Mouse (Mus musculus): Measurements from ENCODE around the gene Cfap54. TPM values are rescaled to one million over a fixed set of nuclear protein-coding genes. Genes with fewer than 3 reads are reported as not detected.

Gene Cfap54
- polyA plus RNA-seq, 1 experiment: 0.01 TPM

- Histone ChIP-seq H3K79me2 (ENCODE audit: control insufficient read depth, insufficient read depth) (no peaks in the 10 kb centered on the region), H3K36me3 (ENCODE audit: control insufficient read depth, insufficient read depth) (no peaks in the 10 kb centered on the region), H3K4me3 (ENCODE audit: insufficient read depth, poor library complexity, severe bottlenecking) (no peak overlapping the region), H3K79me3 (ENCODE audit: low read depth) (no peaks in the 10 kb centered on the region), H3ac (ENCODE audit: control insufficient read depth, insufficient read length, low read depth) (no peak overlapping the region), H3K27me3 (ENCODE audit: control insufficient read depth, insufficient read depth, insufficient read length) (no peaks in the 10 kb centered on the region)
- TF ChIP-seq MYOG (IDR thresholded peaks at IDR 0.05; ENCODE audit: control insufficient read depth, extremely low read depth, insufficient read length) (no peak), CEBPB (IDR thresholded peaks at IDR 0.05; ENCODE audit: low read depth) (no peak), MYOD1 (IDR thresholded peaks at IDR 0.05; ENCODE audit: control insufficient read depth, insufficient read length, low read depth) (no peak), CTCF (IDR thresholded peaks at IDR 0.05; ENCODE audit: control insufficient read depth, insufficient read depth, insufficient read length) (no peak), FOSL1 (IDR thresholded peaks at IDR 0.05; ENCODE audit: insufficient read depth, low read length, poor library complexity, severe bottlenecking) (no peak), MAX (IDR thresholded peaks at IDR 0.05) (no peak), USF1 (IDR thresholded peaks at IDR 0.05; ENCODE audit: low read depth) (no peak)
Observed at GRCm38 (mm10) chr10:93105358-93105757, 23.9 kb upstream of the Cfap54 start.

GRCm38 (mm10) chr10:93104357-93104756 lies 22.9 kb upstream of the Cfap54 start:
- H3ac ChIP-seq (ENCODE audit: control insufficient read depth, insufficient read length, low read depth): no peak overlapping the region
- no peaks in the 10 kb centered on the region for H3K79me3 ChIP-seq (ENCODE audit: low read depth)
- no peak for TF ChIP-seq CTCF (IDR thresholded peaks at IDR 0.05; ENCODE audit: control insufficient read depth, insufficient read depth, insufficient read length)
- TF ChIP-seq MAX (IDR thresholded peaks at IDR 0.05): no peak
- no peak for TF ChIP-seq CEBPB (IDR thresholded peaks at IDR 0.05; ENCODE audit: low read depth)
- TF ChIP-seq MYOG (IDR thresholded peaks at IDR 0.05; ENCODE audit: control insufficient read depth, extremely low read depth, insufficient read length): no peak
- no peak for TF ChIP-seq FOSL1 (IDR thresholded peaks at IDR 0.05; ENCODE audit: insufficient read depth, low read length, poor library complexity, severe bottlenecking)
- TF ChIP-seq MYOD1 (IDR thresholded peaks at IDR 0.05; ENCODE audit: control insufficient read depth, insufficient read length, low read depth): no peak
- no peak for TF ChIP-seq USF1 (IDR thresholded peaks at IDR 0.05; ENCODE audit: low read depth)
- no peak overlapping the region for H3K4me3 ChIP-seq (ENCODE audit: insufficient read depth, poor library complexity, severe bottlenecking)
- H3K27me3 ChIP-seq (ENCODE audit: control insufficient read depth, insufficient read depth, insufficient read length): no peaks in the 10 kb centered on the region
- H3K79me2 ChIP-seq (ENCODE audit: control insufficient read depth, insufficient read depth): no peaks in the 10 kb centered on the region
- H3K36me3 ChIP-seq (ENCODE audit: control insufficient read depth, insufficient read depth): no peaks in the 10 kb centered on the region

- H3K27me3 ChIP-seq (ENCODE audit: control insufficient read depth, insufficient read depth, insufficient read length): no peaks in the 10 kb centered on the region
- H3ac ChIP-seq (ENCODE audit: control insufficient read depth, insufficient read length, low read depth): no peak overlapping the region
- no peak overlapping the region for H3K4me3 ChIP-seq (ENCODE audit: insufficient read depth, poor library complexity, severe bottlenecking)
- no peaks in the 10 kb centered on the region for H3K79me3 ChIP-seq (ENCODE audit: low read depth)
- no peaks in the 10 kb centered on the region for H3K36me3 ChIP-seq (ENCODE audit: control insufficient read depth, insufficient read depth)
- TF ChIP-seq MYOG (IDR thresholded peaks at IDR 0.05; ENCODE audit: control insufficient read depth, extremely low read depth, insufficient read length) (no peak), FOSL1 (IDR thresholded peaks at IDR 0.05; ENCODE audit: insufficient read depth, low read length, poor library complexity, severe bottlenecking) (no peak), CTCF (IDR thresholded peaks at IDR 0.05; ENCODE audit: control insufficient read depth, insufficient read depth, insufficient read length) (no peak), MAX (IDR thresholded peaks at IDR 0.05) (no peak)
- no peaks in the 10 kb centered on the region for H3K79me2 ChIP-seq (ENCODE audit: control insufficient read depth, insufficient read depth)
Observed at GRCm38 (mm10) chr10:93103676-93104075, 22.3 kb upstream of the Cfap54 start.

- no peaks in the 10 kb centered on the region for H3K79me3 ChIP-seq (ENCODE audit: low read depth)
- no peak overlapping the region for H3ac ChIP-seq (ENCODE audit: control insufficient read depth, insufficient read length, low read depth)
- H3K79me2 ChIP-seq (ENCODE audit: control insufficient read depth, insufficient read depth): no peaks in the 10 kb centered on the region
- TF ChIP-seq CTCF (IDR thresholded peaks at IDR 0.05; ENCODE audit: control insufficient read depth, insufficient read depth, insufficient read length): no peak
- TF ChIP-seq CEBPB (IDR thresholded peaks at IDR 0.05; ENCODE audit: low read depth): no peak
- TF ChIP-seq FOSL1 (IDR thresholded peaks at IDR 0.05; ENCODE audit: insufficient read depth, low read length, poor library complexity, severe bottlenecking): no peak
- no peak for TF ChIP-seq MYOG (IDR thresholded peaks at IDR 0.05; ENCODE audit: control insufficient read depth, extremely low read depth, insufficient read length)
- no peak for TF ChIP-seq USF1 (IDR thresholded peaks at IDR 0.05; ENCODE audit: low read depth)
- no peaks in the 10 kb centered on the region for H3K27me3 ChIP-seq (ENCODE audit: control insufficient read depth, insufficient read depth, insufficient read length)
- no peak overlapping the region for H3K4me3 ChIP-seq (ENCODE audit: insufficient read depth, poor library complexity, severe bottlenecking)
- H3K36me3 ChIP-seq (ENCODE audit: control insufficient read depth, insufficient read depth): no peaks in the 10 kb centered on the region
Observed at GRCm38 (mm10) chr10:93102321-93102720, 20.9 kb upstream of the Cfap54 start.

- Histone ChIP-seq H3K27me3 (ENCODE audit: control insufficient read depth, insufficient read depth, insufficient read length) (no peaks in the 10 kb centered on the region), H3ac (ENCODE audit: control insufficient read depth, insufficient read length, low read depth) (no peak overlapping the region), H3K79me2 (ENCODE audit: control insufficient read depth, insufficient read depth) (no peaks in the 10 kb centered on the region), H3K36me3 (ENCODE audit: control insufficient read depth, insufficient read depth) (no peaks in the 10 kb centered on the region), H3K79me3 (ENCODE audit: low read depth) (no peaks in the 10 kb centered on the region), H3K4me3 (ENCODE audit: insufficient read depth, poor library complexity, severe bottlenecking) (no peak overlapping the region)
- TF ChIP-seq FOSL1 (IDR thresholded peaks at IDR 0.05; ENCODE audit: insufficient read depth, low read length, poor library complexity, severe bottlenecking) (no peak), MYOD1 (IDR thresholded peaks at IDR 0.05; ENCODE audit: control insufficient read depth, insufficient read length, low read depth) (no peak), CTCF (IDR thresholded peaks at IDR 0.05; ENCODE audit: control insufficient read depth, insufficient read depth, insufficient read length) (no peak), MAX (IDR thresholded peaks at IDR 0.05) (no peak), CEBPB (IDR thresholded peaks at IDR 0.05; ENCODE audit: low read depth) (no peak), MYOG (IDR thresholded peaks at IDR 0.05; ENCODE audit: control insufficient read depth, extremely low read depth, insufficient read length) (no peak), USF1 (IDR thresholded peaks at IDR 0.05; ENCODE audit: low read depth) (no peak)
Observed at GRCm38 (mm10) chr10:93098211-93098805, 16.9 kb upstream of the Cfap54 start.

GRCm38 (mm10) chr10:93097439-93097838 lies 16.0 kb upstream of the Cfap54 start:
- no peaks in the 10 kb centered on the region for H3K79me3 ChIP-seq (ENCODE audit: low read depth)
- H3K27me3 ChIP-seq (ENCODE audit: control insufficient read depth, insufficient read depth, insufficient read length): no peaks in the 10 kb centered on the region
- no peaks in the 10 kb centered on the region for H3K36me3 ChIP-seq (ENCODE audit: control insufficient read depth, insufficient read depth)
- H3K79me2 ChIP-seq (ENCODE audit: control insufficient read depth, insufficient read depth): no peaks in the 10 kb centered on the region
- TF ChIP-seq FOSL1 (IDR thresholded peaks at IDR 0.05; ENCODE audit: insufficient read depth, low read length, poor library complexity, severe bottlenecking): no peak
- no peak for TF ChIP-seq CTCF (IDR thresholded peaks at IDR 0.05; ENCODE audit: control insufficient read depth, insufficient read depth, insufficient read length)
- H3ac ChIP-seq (ENCODE audit: control insufficient read depth, insufficient read length, low read depth): no peak overlapping the region
- no peak overlapping the region for H3K4me3 ChIP-seq (ENCODE audit: insufficient read depth, poor library complexity, severe bottlenecking)

Measured in C2C12 (cell line).